Mouse (Mus musculus): ENCODE results near the gene Cntd1. TPM values are rescaled to one million over a fixed set of nuclear protein-coding genes. Genes with fewer than 3 reads are reported as not detected.

Cntd1 gene
- polyA plus RNA-seq, 1 experiment from 2014 or later: 1.3 TPM

GRCm38 (mm10) chr11:101260826-101261380 lies 17.9 kb upstream of the Cntd1 start:
- ATAC-seq (ENCODE audit: low FRiP score): no peak
- WGBS: under 1% methylated on average over 30 of the region's 30 CpGs
- H3K9me3 ChIP-seq (ENCODE audit: control insufficient read depth, low read length): no peaks in the 10 kb centered on the region
- no peak overlapping the region for H3K27ac ChIP-seq (ENCODE audit: low read depth, low read length)
- H3K27me3 ChIP-seq (ENCODE audit: control insufficient read depth, insufficient read depth, low read length): peaks cover 39% of the 10 kb centered on the region
- no peaks in the 10 kb centered on the region for H3K36me3 ChIP-seq (ENCODE audit: control insufficient read depth, insufficient read depth, low read length)
- peaks cover 18% of the 10 kb centered on the region for H3K4me1 ChIP-seq (replicated peaks; ENCODE audit: control insufficient read depth, insufficient read depth, low read length)
- peak overlapping the region; percentile 77 for H3K4me2 ChIP-seq (replicated peaks; ENCODE audit: low read depth, low read length)
- H3K9ac ChIP-seq (ENCODE audit: low read depth, low read length): peak overlapping the region; percentile 53
- peak overlapping the region; percentile 37 for H3K4me3 ChIP-seq (ENCODE audit: low read depth, low read length)
- DNase-seq (ENCODE audit: low spot score): peak; percentile 44

DNA sequence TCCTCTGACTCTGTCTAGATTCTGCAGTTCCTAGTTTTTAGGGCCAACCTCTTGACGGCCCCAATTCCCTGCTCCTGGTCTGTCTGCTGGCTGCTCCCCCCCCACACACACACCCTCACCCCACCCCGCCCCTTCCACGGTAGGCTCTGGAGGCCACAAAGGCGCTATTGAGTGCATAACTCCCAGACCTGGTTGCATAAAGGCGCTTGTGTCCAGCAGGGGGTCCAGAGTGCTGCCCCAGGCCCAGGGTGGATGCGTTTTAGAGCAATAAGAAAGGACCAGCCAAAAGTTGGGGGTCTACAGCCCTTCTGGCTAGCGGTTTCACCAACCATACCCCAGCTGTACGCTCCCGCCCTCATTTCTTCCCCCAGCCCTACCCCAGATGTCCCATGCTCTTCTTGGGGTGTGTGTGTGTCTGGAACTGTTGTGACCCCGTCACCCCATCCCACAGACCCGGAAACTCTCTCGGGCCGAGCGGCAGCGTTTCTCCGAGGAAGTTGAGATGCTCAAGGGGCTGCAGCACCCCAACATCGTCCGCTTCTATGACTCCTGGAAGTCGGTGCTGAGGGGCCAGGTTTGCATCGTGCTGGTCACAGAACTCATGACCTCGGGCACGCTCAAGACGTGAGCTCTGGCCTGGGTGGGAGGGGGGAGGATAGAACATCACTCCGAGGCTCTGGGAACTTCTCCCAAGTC lies 16.4 kb upstream of the Cntd1 start:
- peaks cover 18% of the 10 kb centered on the region for H3K4me1 ChIP-seq (replicated peaks; ENCODE audit: control insufficient read depth, insufficient read depth, low read length)
- H3K36me3 ChIP-seq (ENCODE audit: control insufficient read depth, insufficient read depth, low read length): no peaks in the 10 kb centered on the region
- peak overlapping the region; percentile 17; the same call in 1 of the 2 replicates for H3K4me2 ChIP-seq (replicated peaks; ENCODE audit: low read depth, low read length)
- DNase-seq (ENCODE audit: low spot score): peak; percentile 49
- peak overlapping the region; percentile 20; the same call in 1 of the 2 replicates for H3K4me3 ChIP-seq (ENCODE audit: low read depth, low read length)
- peaks cover 41% of the 10 kb centered on the region for H3K27me3 ChIP-seq (ENCODE audit: control insufficient read depth, insufficient read depth, low read length)
- ATAC-seq (ENCODE audit: low FRiP score): no peak
- whole genome bisulfite sequencing: 1% methylated on average over 24 of the region's 24 CpGs
- no peaks in the 10 kb centered on the region for H3K9me3 ChIP-seq (ENCODE audit: control insufficient read depth, low read length)
- H3K9ac ChIP-seq (ENCODE audit: low read depth, low read length): no peak overlapping the region
- H3K27ac ChIP-seq (ENCODE audit: low read depth, low read length): no peak overlapping the region

DNA sequence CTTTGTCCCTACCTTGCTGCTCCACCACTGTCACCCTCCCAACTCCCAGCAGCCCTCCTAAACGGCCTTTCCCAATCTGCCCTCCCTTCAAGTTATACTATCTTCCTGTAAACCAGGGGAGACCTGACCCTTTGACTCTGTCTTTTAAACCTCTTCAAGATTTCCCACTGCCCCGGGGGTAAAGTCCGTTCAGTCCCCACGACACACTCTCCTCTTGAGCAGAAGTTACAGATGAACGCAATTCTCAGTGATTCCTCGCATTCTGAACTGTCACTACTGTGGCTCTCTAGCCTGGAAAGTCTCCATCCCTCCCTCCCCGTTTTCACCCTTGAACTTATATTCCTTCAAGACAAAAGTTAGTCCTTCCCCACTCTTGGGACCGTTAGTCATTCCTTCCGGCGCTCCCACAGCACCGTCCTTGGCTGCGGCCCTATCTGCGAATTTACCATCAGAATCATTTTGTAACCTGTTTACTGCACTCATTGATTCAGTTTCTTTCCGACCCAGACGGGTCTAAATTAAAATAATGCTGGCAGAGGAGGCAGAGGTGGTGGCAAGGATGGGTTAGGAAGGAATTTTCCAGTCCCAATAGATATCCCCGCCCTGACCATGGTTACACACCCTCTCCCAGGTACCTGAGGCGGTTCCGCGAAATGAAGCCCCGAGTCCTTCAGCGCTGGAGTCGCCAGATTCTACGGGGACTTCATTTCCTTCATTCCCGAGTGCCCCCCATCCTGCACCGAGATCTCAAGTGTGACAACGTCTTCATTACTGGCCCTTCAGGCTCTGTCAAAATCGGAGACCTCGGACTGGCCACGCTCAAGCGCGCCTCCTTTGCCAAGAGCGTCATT lies 15.4 kb upstream of the Cntd1 start:
- H3K36me3 ChIP-seq (ENCODE audit: control insufficient read depth, insufficient read depth, low read length): no peaks in the 10 kb centered on the region
- H3K9ac ChIP-seq (ENCODE audit: low read depth, low read length): no peak overlapping the region
- H3K27ac ChIP-seq (ENCODE audit: low read depth, low read length): no peak overlapping the region
- DNase-seq (ENCODE audit: low spot score) (peak; percentile 57), ATAC-seq (ENCODE audit: low FRiP score) (no peak)
- peaks cover 41% of the 10 kb centered on the region for H3K27me3 ChIP-seq (ENCODE audit: control insufficient read depth, insufficient read depth, low read length)
- H3K9me3 ChIP-seq (ENCODE audit: control insufficient read depth, low read length): no peaks in the 10 kb centered on the region
- WGBS: 1% methylated on average over 32 of the region's 32 CpGs
- H3K4me1 ChIP-seq (replicated peaks; ENCODE audit: control insufficient read depth, insufficient read depth, low read length): peaks cover 18% of the 10 kb centered on the region
- peak overlapping the region; percentile 6; the same call in 1 of the 2 replicates for H3K4me3 ChIP-seq (ENCODE audit: low read depth, low read length)
- H3K4me2 ChIP-seq (replicated peaks; ENCODE audit: low read depth, low read length): no peak overlapping the region; the same call in 1 of the 2 replicates

DNA sequence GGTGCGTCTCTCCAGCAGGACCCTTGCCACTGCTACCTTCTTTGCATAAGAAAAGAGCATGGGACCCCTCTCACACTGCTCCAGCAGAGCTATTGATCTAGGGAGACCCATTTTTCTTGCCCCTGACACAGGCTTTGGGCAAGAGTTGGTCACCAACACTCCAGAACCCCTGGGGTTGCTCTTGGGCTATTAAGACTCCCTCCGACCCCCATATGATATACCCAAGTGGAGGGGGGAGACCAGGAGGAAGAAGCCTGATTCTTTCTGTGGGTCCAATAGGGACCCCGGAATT lies 14.9 kb upstream of the Cntd1 start:
- H3K4me3 ChIP-seq (ENCODE audit: low read depth, low read length): no peak overlapping the region
- ATAC-seq (ENCODE audit: low FRiP score): no peak
- peaks cover 16% of the 10 kb centered on the region for H3K4me1 ChIP-seq (replicated peaks; ENCODE audit: control insufficient read depth, insufficient read depth, low read length)
- H3K9ac ChIP-seq (ENCODE audit: low read depth, low read length): no peak overlapping the region
- H3K36me3 ChIP-seq (ENCODE audit: control insufficient read depth, insufficient read depth, low read length): no peaks in the 10 kb centered on the region
- WGBS: 2% methylated on average over 3 of the region's 3 CpGs
- no peaks in the 10 kb centered on the region for H3K9me3 ChIP-seq (ENCODE audit: control insufficient read depth, low read length)
- no peak overlapping the region for H3K27ac ChIP-seq (ENCODE audit: low read depth, low read length)
- H3K27me3 ChIP-seq (ENCODE audit: control insufficient read depth, insufficient read depth, low read length): peaks cover 41% of the 10 kb centered on the region
- H3K4me2 ChIP-seq (replicated peaks; ENCODE audit: low read depth, low read length): no peak overlapping the region
- no peak for DNase-seq (ENCODE audit: low spot score)

- no peaks in the 10 kb centered on the region for H3K9me3 ChIP-seq (ENCODE audit: control insufficient read depth, low read length)
- H3K27me3 ChIP-seq (ENCODE audit: control insufficient read depth, insufficient read depth, low read length): peaks cover 41% of the 10 kb centered on the region
- H3K9ac ChIP-seq (ENCODE audit: low read depth, low read length): 0 out of 2 replicates have a peak overlapping the region, but pooled peaks have one; percentile 13
- H3K4me3 ChIP-seq (ENCODE audit: low read depth, low read length): peak overlapping the region; percentile 19
- H3K27ac ChIP-seq (ENCODE audit: low read depth, low read length): no peak overlapping the region
- WGBS: 2% methylated on average over 31 of the region's 31 CpGs
- DNase-seq (ENCODE audit: low spot score) (peak; percentile 61), ATAC-seq (ENCODE audit: low FRiP score) (no peak)
- H3K36me3 ChIP-seq (ENCODE audit: control insufficient read depth, insufficient read depth, low read length): no peaks in the 10 kb centered on the region
- H3K4me2 ChIP-seq (replicated peaks; ENCODE audit: low read depth, low read length): peak overlapping the region; percentile 36
- H3K4me1 ChIP-seq (replicated peaks; ENCODE audit: control insufficient read depth, insufficient read depth, low read length): peaks cover 10% of the 10 kb centered on the region
Observed at GRCm38 (mm10) chr11:101264954-101265471, 13.8 kb upstream of the Cntd1 start.

- Histone ChIP-seq H3K9me3 (ENCODE audit: control insufficient read depth, low read length) (no peaks in the 10 kb centered on the region), H3K4me1 (replicated peaks; ENCODE audit: control insufficient read depth, insufficient read depth, low read length) (peaks cover 8% of the 10 kb centered on the region), H3K36me3 (ENCODE audit: control insufficient read depth, insufficient read depth, low read length) (no peaks in the 10 kb centered on the region), H3K27me3 (ENCODE audit: control insufficient read depth, insufficient read depth, low read length) (peaks cover 39% of the 10 kb centered on the region), H3K27ac (ENCODE audit: low read depth, low read length) (no peak overlapping the region), H3K9ac (ENCODE audit: low read depth, low read length) (no peak overlapping the region), H3K4me3 (ENCODE audit: low read depth, low read length) (no peak overlapping the region), H3K4me2 (replicated peaks; ENCODE audit: low read depth, low read length) (no peak overlapping the region)
- ATAC-seq (ENCODE audit: low FRiP score) (no peak), DNase-seq (ENCODE audit: low spot score) (no peak)
- WGBS: 26% methylated on average over 6 of the region's 6 CpGs
Observed at GRCm38 (mm10) chr11:101265906-101266305, 12.9 kb upstream of the Cntd1 start.

GRCm38 (mm10) chr11:101269577-101270116 lies 9.2 kb upstream of the Cntd1 start:
- Histone ChIP-seq H3K4me2 (replicated peaks; ENCODE audit: low read depth, low read length) (no peak overlapping the region), H3K27me3 (ENCODE audit: control insufficient read depth, insufficient read depth, low read length) (peaks cover 9% of the 10 kb centered on the region), H3K9me3 (ENCODE audit: control insufficient read depth, low read length) (no peaks in the 10 kb centered on the region), H3K36me3 (ENCODE audit: control insufficient read depth, insufficient read depth, low read length) (no peaks in the 10 kb centered on the region), H3K4me1 (replicated peaks; ENCODE audit: control insufficient read depth, insufficient read depth, low read length) (no peaks in the 10 kb centered on the region), H3K27ac (ENCODE audit: low read depth, low read length) (no peak overlapping the region), H3K9ac (ENCODE audit: low read depth, low read length) (no peak overlapping the region), H3K4me3 (ENCODE audit: low read depth, low read length) (no peak overlapping the region)
- WGBS: 34% methylated on average over 10 of the region's 10 CpGs
- ATAC-seq (ENCODE audit: low FRiP score) (no peak), DNase-seq (ENCODE audit: low spot score) (peak; percentile 66)

DNA sequence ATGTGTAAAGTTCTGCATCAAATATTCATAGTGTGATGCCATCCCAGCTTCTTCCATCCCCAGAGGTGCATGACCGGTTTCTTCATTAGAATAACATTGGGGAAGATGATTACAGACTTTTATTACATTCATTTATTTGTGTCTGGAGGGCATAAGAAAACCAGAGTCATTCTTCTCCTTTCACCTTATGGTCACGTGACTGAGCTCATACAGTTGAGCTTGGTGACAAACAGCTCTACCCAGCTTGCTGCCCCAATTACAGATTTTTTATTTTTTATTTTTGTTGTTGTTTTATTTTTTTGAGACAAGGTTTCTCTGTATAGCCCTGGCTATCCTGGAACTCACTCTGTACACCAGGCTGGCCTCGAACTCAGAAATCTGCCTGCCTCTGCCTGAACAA lies 6.4 kb upstream of the Cntd1 start:
- Histone ChIP-seq H3K4me1 (replicated peaks; ENCODE audit: control insufficient read depth, insufficient read depth, low read length) (peaks cover 3% of the 10 kb centered on the region; the same call in 1 of the 2 replicates), H3K4me3 (ENCODE audit: low read depth, low read length) (no peak overlapping the region), H3K36me3 (ENCODE audit: control insufficient read depth, insufficient read depth, low read length) (no peaks in the 10 kb centered on the region), H3K9me3 (ENCODE audit: control insufficient read depth, low read length) (no peaks in the 10 kb centered on the region), H3K9ac (ENCODE audit: low read depth, low read length) (no peak overlapping the region), H3K27me3 (ENCODE audit: control insufficient read depth, insufficient read depth, low read length) (no peaks in the 10 kb centered on the region; the same call in 1 of the 2 replicates), H3K4me2 (replicated peaks; ENCODE audit: low read depth, low read length) (no peak overlapping the region), H3K27ac (ENCODE audit: low read depth, low read length) (no peak overlapping the region)
- whole genome bisulfite sequencing: 86% methylated on average over 3 of the region's 3 CpGs
- DNase-seq (ENCODE audit: low spot score): no peak
- no peak for ATAC-seq (ENCODE audit: low FRiP score)
